Mouse (Mus musculus) E14TG2a.4 (cell line): ENCODE measurements around the gene Mmrn1.
"Not testable (repeated sequence)": the region's sequence is repeated elsewhere in the genome, so short reads cannot be mapped to it uniquely, and the experiment has no call there.

Experiments used
- H3K27me3 ChIP-seq: 2 replicates; pipeline ENCODE4 v1.6.1; 2014; ENCODE audit warnings: low read length, control low read depth; ENCODE audit not compliant: insufficient read depth
- H3K36me3 ChIP-seq: 2 replicates; pipeline ENCODE4 v1.6.1; 2014; ENCODE audit warnings: low read length, control low read depth; ENCODE audit not compliant: insufficient read depth
- H3K4me1 ChIP-seq: replicated peaks from 2 replicates; pipeline ENCODE4 v1.6.1; 2014; ENCODE audit warnings: low read depth, low read length, control low read depth
- H3K4me3 ChIP-seq: replicated peaks from 2 replicates; pipeline ENCODE4 v1.5.1; 2014; ENCODE audit warnings: mild to moderate bottlenecking, low read length
- H3K9me3 ChIP-seq: 2 replicates; pipeline ENCODE4 v1.6.1; 2014; ENCODE audit warnings: low read length, control low read depth
- CTCF ChIP-seq: conservative IDR thresholded peaks from 2 replicates; pipeline ENCODE4 v1.5.1; 2014; ENCODE audit warnings: low read length
- NANOG ChIP-seq: IDR thresholded peaks from 2 replicates; pipeline ENCODE4 v1.6.1; 2014; ENCODE audit warnings: borderline replicate concordance, low read length, mixed read lengths
- POU5F1 ChIP-seq: IDR thresholded peaks from 2 replicates; pipeline ENCODE4 v1.6.1; 2014; ENCODE audit warnings: low read length, borderline replicate concordance

Mmrn1 gene

GRCm38 (mm10) chr6:60924676-60925075 lies at the start of gene Mmrn1:
Gene Mmrn1 (plus strand): TSS chr6:60924976.
- H3K4me3 ChIP-seq, H3K9me3 ChIP-seq, H3K36me3 ChIP-seq, H3K4me1 ChIP-seq, H3K27me3 ChIP-seq: not testable (repeated sequence)

- Histone ChIP-seq H3K36me3 (no peaks in the 10 kb centered on the region), H3K9me3 (peaks cover 22% of the 10 kb centered on the region), H3K27me3 (no peaks in the 10 kb centered on the region), H3K4me3 (no peak overlapping the region), H3K4me1 (no peaks in the 10 kb centered on the region)
- no peak for TF ChIP-seq NANOG
- TF ChIP-seq POU5F1, result no peak
- TF ChIP-seq CTCF, result no peak
These were observed 44.4 kb upstream of the Mmrn1 start for GRCm38 (mm10) chr6:60880362-60880761.

GRCm38 (mm10) chr6:60881534-60881933 lies 43.2 kb upstream of the Mmrn1 start:
- Histone ChIP-seq H3K9me3 (peaks cover 22% of the 10 kb centered on the region), H3K36me3 (no peaks in the 10 kb centered on the region), H3K4me1 (no peaks in the 10 kb centered on the region), H3K4me3 (no peak overlapping the region), H3K27me3 (no peaks in the 10 kb centered on the region)
- TF ChIP-seq POU5F1, result no peak
- TF ChIP-seq CTCF, result no peak
- no peak for TF ChIP-seq NANOG

- Histone ChIP-seq H3K4me1 (no peaks in the 10 kb centered on the region), H3K36me3 (no peaks in the 10 kb centered on the region), H3K9me3 (peaks cover 32% of the 10 kb centered on the region), H3K27me3 (no peaks in the 10 kb centered on the region), H3K4me3 (no peak overlapping the region)
- TF ChIP-seq NANOG (no peak), CTCF (0 out of 2 replicates have a peak, but pooled peaks have one; percentile 6)
These were observed 17.5 kb upstream of the Mmrn1 start for GRCm38 (mm10) chr6:60907272-60907671.

- TF ChIP-seq NANOG (no peak), POU5F1 (no peak), CTCF (no peak)
- H3K27me3 ChIP-seq, result no peaks in the 10 kb centered on the region
- no peak overlapping the region for H3K4me3 ChIP-seq
- H3K9me3 ChIP-seq, result no peaks in the 10 kb centered on the region
- H3K4me1 ChIP-seq, result no peaks in the 10 kb centered on the region
- no peaks in the 10 kb centered on the region for H3K36me3 ChIP-seq
These were observed 6.6 kb downstream of the Mmrn1 start for GRCm38 (mm10) chr6:60931364-60931763.

GRCm38 (mm10) chr6:60934835-60935234 lies 10.1 kb downstream of the Mmrn1 start:
- Histone ChIP-seq H3K4me1 (no peaks in the 10 kb centered on the region), H3K36me3 (no peaks in the 10 kb centered on the region), H3K27me3 (no peaks in the 10 kb centered on the region), H3K9me3 (no peaks in the 10 kb centered on the region), H3K4me3 (no peak overlapping the region)
- TF ChIP-seq NANOG (no peak), CTCF (no peak), POU5F1 (no peak)

GRCm38 (mm10) chr6:60935448-60936130 lies 10.8 kb downstream of the Mmrn1 start:
- Histone ChIP-seq H3K4me3 (no peak overlapping the region), H3K9me3 (no peaks in the 10 kb centered on the region), H3K36me3 (no peaks in the 10 kb centered on the region), H3K27me3 (no peaks in the 10 kb centered on the region), H3K4me1 (no peaks in the 10 kb centered on the region)
- TF ChIP-seq CTCF (no peak), POU5F1 (no peak), NANOG (no peak)

- Histone ChIP-seq H3K36me3 (no peaks in the 10 kb centered on the region), H3K4me3 (no peak overlapping the region), H3K9me3 (no peaks in the 10 kb centered on the region), H3K4me1 (no peaks in the 10 kb centered on the region), H3K27me3 (no peaks in the 10 kb centered on the region)
- TF ChIP-seq CTCF (no peak), NANOG (no peak), POU5F1 (no peak)
These were observed 19.4 kb downstream of the Mmrn1 start for GRCm38 (mm10) chr6:60944178-60944577.

- H3K4me1 ChIP-seq, result no peaks in the 10 kb centered on the region
- TF ChIP-seq CTCF (no peak), POU5F1 (no peak), NANOG (no peak)
- H3K9me3 ChIP-seq, result no peaks in the 10 kb centered on the region
- H3K36me3 ChIP-seq, result no peaks in the 10 kb centered on the region
- H3K27me3 ChIP-seq, result no peaks in the 10 kb centered on the region
- no peak overlapping the region for H3K4me3 ChIP-seq
These were observed 19.8 kb downstream of the Mmrn1 start for GRCm38 (mm10) chr6:60944621-60945020.
